Mouse (Mus musculus): ENCODE data around the gene Tktl1. TPM values are rescaled to one million over a fixed set of nuclear protein-coding genes. Genes with fewer than 3 reads are reported as not detected.

Gene Tktl1
- total RNA-seq, 2 experiments from 2014 or later: not detected

DNA sequence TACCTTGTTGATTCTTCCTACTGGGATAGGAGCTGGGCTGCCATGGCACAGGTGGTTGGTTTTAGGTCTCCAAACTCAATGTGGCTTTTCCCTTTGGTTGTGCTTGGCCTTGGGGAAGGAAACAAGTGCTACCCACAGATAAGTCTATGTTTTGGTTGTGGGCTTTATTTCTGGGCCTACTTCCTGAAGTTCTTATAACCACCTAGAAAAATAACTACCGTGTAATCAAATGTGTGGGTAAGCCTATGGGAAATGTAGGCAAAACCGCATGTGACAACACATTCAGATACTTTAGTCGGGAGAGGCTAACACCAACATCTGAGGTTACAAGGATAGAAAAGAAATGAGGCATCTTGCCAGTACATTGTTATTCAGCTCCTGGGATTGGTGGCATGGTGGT lies 80.7 kb downstream of the Tktl1 start:
- no peak for ATAC-seq (replicated peaks; ENCODE audit: poor library complexity, severe bottlenecking)

Other genes starting within 250 kb of the Tktl1 start
- 24.5 and 60.3 TPM in 2 replicates for gene Renbp, start 246.4 kb upstream of the Tktl1 start, total RNA-seq (2014; fragmentation: Nextera tagmentation)
- 13.6 and 24.3 TPM in 2 replicates for gene Renbp, start 246.4 kb upstream of the Tktl1 start, total RNA-seq (2017)
- gene Hcfc1, start 210.9 kb upstream of the Tktl1 start, total RNA-seq (2014; fragmentation: Nextera tagmentation): 114 and 140 TPM in 2 replicates
- 55.5 and 63.3 TPM in 2 replicates for gene Hcfc1, start 210.9 kb upstream of the Tktl1 start, total RNA-seq (2017)
- 101 and 122 TPM in 2 replicates for gene Irak1, start 153.3 kb upstream of the Tktl1 start, total RNA-seq (2014; fragmentation: Nextera tagmentation)
- gene Irak1, start 153.3 kb upstream of the Tktl1 start, total RNA-seq (2017): 54.8 and 60.7 TPM in 2 replicates
- gene Opn1mw, start 49.8 kb upstream of the Tktl1 start, total RNA-seq (2014; fragmentation: Nextera tagmentation): not detected in 2 replicates
- gene Opn1mw, start 49.8 kb upstream of the Tktl1 start, total RNA-seq (2017): not detected in 2 replicates
- gene Mecp2, start 41.9 kb upstream of the Tktl1 start, total RNA-seq (2014; fragmentation: Nextera tagmentation): 19.9 and 22.6 TPM in 2 replicates
- 11.6 and 14.6 TPM in 2 replicates for gene Mecp2, start 41.9 kb upstream of the Tktl1 start, total RNA-seq (2017)
- gene Tex28, start 9.4 kb upstream of the Tktl1 start, total RNA-seq (2014; fragmentation: Nextera tagmentation): not detected in 2 replicates
- gene Tex28, start 9.4 kb upstream of the Tktl1 start, total RNA-seq (2017): not detected in 2 replicates
- gene Flna, start 72.6 kb downstream of the Tktl1 start, total RNA-seq (2014; fragmentation: Nextera tagmentation): 292 and 348 TPM in 2 replicates
- 465 and 529 TPM in 2 replicates for gene Flna, start 72.6 kb downstream of the Tktl1 start, total RNA-seq (2017)
- 81.8 and 85.5 TPM in 2 replicates for gene Emd, start 77.4 kb downstream of the Tktl1 start, total RNA-seq (2014; fragmentation: Nextera tagmentation)
- gene Emd, start 77.4 kb downstream of the Tktl1 start, total RNA-seq (2017): 71.0 and 75.6 TPM in 2 replicates
- gene Rpl10, start 93.6 kb downstream of the Tktl1 start, total RNA-seq (2014; fragmentation: Nextera tagmentation): 5,642 and 5,847 TPM in 2 replicates
- 1,448 and 1,548 TPM in 2 replicates for gene Rpl10, start 93.6 kb downstream of the Tktl1 start, total RNA-seq (2017)
- 29.2 and 47.6 TPM in 2 replicates for gene Taz, start 104.7 kb downstream of the Tktl1 start, total RNA-seq (2014; fragmentation: Nextera tagmentation)
- 30.8 and 41.0 TPM in 2 replicates for gene Taz, start 104.7 kb downstream of the Tktl1 start, total RNA-seq (2017)
- 28.6 and 34.8 TPM in 2 replicates for gene Dnase1l1, start 105.1 kb downstream of the Tktl1 start, total RNA-seq (2014; fragmentation: Nextera tagmentation)
- 5.0 and 9.1 TPM in 2 replicates for gene Dnase1l1, start 105.1 kb downstream of the Tktl1 start, total RNA-seq (2017)
- gene Atp6ap1, start 119.8 kb downstream of the Tktl1 start, total RNA-seq (2014; fragmentation: Nextera tagmentation): 109 and 114 TPM in 2 replicates
- 127 and 132 TPM in 2 replicates for gene Atp6ap1, start 119.8 kb downstream of the Tktl1 start, total RNA-seq (2017)
- gene Gdi1, start 127.7 kb downstream of the Tktl1 start, total RNA-seq (2014; fragmentation: Nextera tagmentation): 70.7 and 101 TPM in 2 replicates
- gene Gdi1, start 127.7 kb downstream of the Tktl1 start, total RNA-seq (2017): 15.4 and 20.4 TPM in 2 replicates
- gene Fam50a, start 135.8 kb downstream of the Tktl1 start, total RNA-seq (2014; fragmentation: Nextera tagmentation): 42.5 and 46.1 TPM in 2 replicates
- gene Fam50a, start 135.8 kb downstream of the Tktl1 start, total RNA-seq (2017): 50.3 and 59.5 TPM in 2 replicates
- gene Plxna3, start 151.8 kb downstream of the Tktl1 start, total RNA-seq (2014; fragmentation: Nextera tagmentation): 3.7 and 6.3 TPM in 2 replicates
- 2.5 and 2.6 TPM in 2 replicates for gene Plxna3, start 151.8 kb downstream of the Tktl1 start, total RNA-seq (2017)
- gene Lage3, start 176.4 kb downstream of the Tktl1 start, total RNA-seq (2014; fragmentation: Nextera tagmentation): 72.4 and 93.2 TPM in 2 replicates
- gene Lage3, start 176.4 kb downstream of the Tktl1 start, total RNA-seq (2017): 23.5 and 28.4 TPM in 2 replicates
- gene Ubl4a, start 196.0 kb downstream of the Tktl1 start, total RNA-seq (2014; fragmentation: Nextera tagmentation): 49.7 and 50.3 TPM in 2 replicates
- gene Ubl4a, start 196.0 kb downstream of the Tktl1 start, total RNA-seq (2017): 15.8 and 17.3 TPM in 2 replicates
- gene Slc10a3, start 196.1 kb downstream of the Tktl1 start, total RNA-seq (2014; fragmentation: Nextera tagmentation): 32.0 and 39.6 TPM in 2 replicates
- gene Slc10a3, start 196.1 kb downstream of the Tktl1 start, total RNA-seq (2017): 12.8 and 18.3 TPM in 2 replicates
- 8.8 and 21.1 TPM in 2 replicates for gene Fam3a, start 216.0 kb downstream of the Tktl1 start, total RNA-seq (2014; fragmentation: Nextera tagmentation)
- gene Fam3a, start 216.0 kb downstream of the Tktl1 start, total RNA-seq (2017): 12.3 and 14.7 TPM in 2 replicates
- gene Ikbkg, start 216.0 kb downstream of the Tktl1 start, total RNA-seq (2014; fragmentation: Nextera tagmentation): 13.1 and 23.7 TPM in 2 replicates
- gene Ikbkg, start 216.0 kb downstream of the Tktl1 start, total RNA-seq (2017): 23.1 and 57.0 TPM in 2 replicates